In the genomic region with DNA sequence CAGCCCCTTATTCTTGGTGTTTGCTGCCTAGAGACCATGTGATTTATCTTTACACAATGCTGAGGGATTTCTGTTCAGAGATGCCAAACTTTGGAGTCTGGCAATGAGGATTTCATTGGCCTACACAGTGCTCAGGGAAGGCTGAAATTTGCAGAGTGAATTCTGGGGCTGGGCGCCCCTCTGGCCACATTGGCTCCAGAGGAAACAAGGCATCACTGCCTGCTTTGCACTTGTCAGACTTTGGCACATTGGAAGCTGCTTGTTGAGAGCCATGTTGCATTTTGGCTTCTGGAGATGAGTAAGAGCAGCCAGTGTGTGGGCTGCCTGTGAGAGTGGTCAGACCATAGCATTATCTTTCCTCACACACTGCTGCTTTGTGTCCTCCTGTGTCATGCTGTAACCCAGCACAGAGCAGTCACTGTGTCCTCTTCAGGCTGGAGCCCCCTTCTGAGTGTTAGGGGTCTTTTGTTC, we compare ENCODE assay signal across 12 mouse cellular contexts.
DNase-seq lines count a peak whose midpoint lies in the region; ATAC-seq lines count a peak whose summit lies in the region.
"Had no signal": no experiment of that assay in that cellular context is flagged by ENCODE, and none has a peak within 500 bp of the region (broad histone marks: within the 10 kb centered on the region; RNA-seq: fewer than 3 reads in every experiment).

No protein-coding gene starts in this region.

- H3K4me1 ChIP-seq in megakaryocyte, embryonic 14.5 days: peaks cover 82% of the 10 kb centered on the region
- H3K4me1 ChIP-seq in hindbrain, embryonic 11.5 days (replicated peaks; ENCODE audit: control insufficient read depth, insufficient read depth, low read length): no peaks in the 10 kb centered on the region; the same call in 1 of the 2 replicates
- H3K4me1 ChIP-seq in liver, embryonic 13.5 days (replicated peaks): peaks cover 26% of the 10 kb centered on the region
- H3K4me1 ChIP-seq in heart, embryonic 10.5 days: peaks cover 11% of the 10 kb centered on the region

- no peak overlapping the region for H3K4me2 ChIP-seq in hindbrain, embryonic 11.5 days (replicated peaks; ENCODE audit: low read depth, low read length)
- no peak overlapping the region for H3K4me2 ChIP-seq in liver, embryonic 13.5 days

- peak overlapping the region; percentile 80 for H3K4me3 ChIP-seq in megakaryocyte, embryonic 14.5 days (replicated peaks)
- H3K4me3 ChIP-seq in hindbrain, embryonic 11.5 days (ENCODE audit: low read depth, low read length): no peak overlapping the region
- H3K4me3 ChIP-seq in liver, embryonic 13.5 days (replicated peaks): no peak overlapping the region
- no peak overlapping the region for H3K4me3 ChIP-seq in heart, embryonic 10.5 days

- ATAC-seq in megakaryocyte, adult 5-6 weeks (ENCODE audit: poor library complexity, severe bottlenecking): no peak
- ATAC-seq in hindbrain, embryonic 11.5 days (ENCODE audit: low FRiP score): no peak
- ATAC-seq in liver, embryonic 13.5 days (ENCODE audit: low read depth): peak; percentile 47; the same call in 1 of the 2 replicates

- H3K36me3 ChIP-seq in megakaryocyte, embryonic 14.5 days (replicated peaks; ENCODE audit: low read length): peaks cover 32% of the 10 kb centered on the region
- no peaks in the 10 kb centered on the region for H3K36me3 ChIP-seq in hindbrain, embryonic 11.5 days (ENCODE audit: control insufficient read depth, insufficient read depth, low read length)
- no peaks in the 10 kb centered on the region for H3K36me3 ChIP-seq in liver, embryonic 13.5 days
- no peaks in the 10 kb centered on the region for H3K36me3 ChIP-seq in heart, embryonic 10.5 days

- no peaks in the 10 kb centered on the region for H3K27me3 ChIP-seq in megakaryocyte, embryonic 14.5 days (replicated peaks)
- no peaks in the 10 kb centered on the region for H3K27me3 ChIP-seq in hindbrain, embryonic 11.5 days (ENCODE audit: control insufficient read depth, insufficient read depth, low read length)
- no peaks in the 10 kb centered on the region for H3K27me3 ChIP-seq in liver, embryonic 13.5 days
- no peaks in the 10 kb centered on the region for H3K27me3 ChIP-seq in heart, embryonic 10.5 days (ENCODE audit: insufficient read depth, poor library complexity, severe bottlenecking)

- no peaks in the 10 kb centered on the region for H3K9me3 ChIP-seq in megakaryocyte, embryonic 14.5 days
- no peaks in the 10 kb centered on the region for H3K9me3 ChIP-seq in hindbrain, embryonic 11.5 days (ENCODE audit: control insufficient read depth, low read length)
- no peaks in the 10 kb centered on the region for H3K9me3 ChIP-seq in liver, embryonic 13.5 days (replicated peaks)
- H3K9me3 ChIP-seq in heart, embryonic 10.5 days: no peaks in the 10 kb centered on the region
- H3K9me3 ChIP-seq: G1E had no signal

- peak overlapping the region; percentile 30; the same call in 1 of the 2 replicates for H3K27ac ChIP-seq in hindbrain, embryonic 11.5 days (ENCODE audit: low read depth, low read length)
- H3K27ac ChIP-seq in liver, embryonic 13.5 days: no peak overlapping the region; the same call in 1 of the 2 replicates
- H3K27ac ChIP-seq in heart, embryonic 10.5 days: no peak overlapping the region

- no peak for DNase-seq in hindbrain, embryonic 11.5 days (ENCODE audit: low spot score)
- DNase-seq in liver, embryonic 13.5 days: no peak
- peak; percentile 83 for DNase-seq in telencephalon, adult 2 months (ENCODE audit: low read depth, low spot score)
- DNase-seq in lung, postnatal 4 days: no peak
- no peak for DNase-seq in gastrocnemius, postnatal 10 days
- DNase-seq in heart, embryonic 10.5 days (ENCODE audit: low spot score): no peak
- DNase-seq: cerebellum, adult 11-12 months; heart, adult 11 months; thymus, postnatal 4 days had no signal

- no peak overlapping the region for H3K9ac ChIP-seq in hindbrain, embryonic 11.5 days (ENCODE audit: low read depth, low read length)
- no peak overlapping the region for H3K9ac ChIP-seq in liver, embryonic 13.5 days

- WGBS in hindbrain, embryonic 11.5 days: 76% methylated on average over 1 of the region's 1 CpGs
- WGBS in liver, embryonic 13.5 days (ENCODE audit: insufficient replicate concordance): 39% methylated on average over 1 of the region's 1 CpGs
- 61% methylated on average over 1 of the region's 1 CpGs for WGBS in heart, embryonic 10.5 days
